Mouse (Mus musculus) kidney, adult 2 months (tissue): ENCODE measurements around the gene Pacs1. TPM values are rescaled to one million over a fixed set of nuclear protein-coding genes. Genes with fewer than 3 reads are reported as not detected.
A peak's percentile ranks its signal among the peaks of the same experiment; 100 is the strongest.

ENCODE experiments used
- DNase-seq: peaks from one replicate; pipeline ENCODE4 v3.0.0; 2021
- H3K27ac ChIP-seq: fragments of 200-500 bp; 2 replicates; pipeline ENCODE4 v1.5.1; 2012; ENCODE audit warnings: low read depth, low read length, control low read depth, inconsistent platforms; ENCODE audit not compliant: insufficient read depth
- H3K27me3 ChIP-seq: fragments of 200-500 bp; replicated peaks from 2 replicates; pipeline ENCODE4 v1.6.1; 2012; ENCODE audit warnings: mild to moderate bottlenecking, moderate library complexity, low read length, inconsistent platforms; ENCODE audit not compliant: control insufficient read depth, insufficient read depth
- H3K36me3 ChIP-seq: fragments of 200-500 bp; 2 replicates; pipeline ENCODE4 v1.6.1; 2012; ENCODE audit warnings: mild to moderate bottlenecking, moderate library complexity, low read length, inconsistent platforms; ENCODE audit not compliant: control insufficient read depth, insufficient read depth
- H3K4me1 ChIP-seq: fragments of 200-500 bp; 2 replicates; pipeline ENCODE4 v1.6.1; 2011; ENCODE audit warnings: low read length; ENCODE audit not compliant: control insufficient read depth, insufficient read depth
- H3K4me3 ChIP-seq: fragments of 200-500 bp; 2 replicates; pipeline ENCODE4 v1.5.1; 2011; ENCODE audit warnings: mild to moderate bottlenecking, low read depth, low read length, control low read depth; ENCODE audit not compliant: insufficient read depth
- CTCF ChIP-seq: fragments of 200-500 bp; conservative IDR thresholded peaks from 2 replicates; pipeline ENCODE4 v1.5.1; 2011; ENCODE audit warnings: low read depth, mild to moderate bottlenecking, control low read depth, low read length, moderate library complexity, mixed read lengths; ENCODE audit not compliant: insufficient read depth, insufficient read length
- POLR2A ChIP-seq: fragments of 200-500 bp; IDR thresholded peaks from one replicate; pipeline ENCODE4 v1.6.1; 2011; ENCODE audit warnings: low read depth, low read length, control low read depth
- WGBS: fragments of 180-500 bp; shearing (Covaris S2); methylation state at CpG from one replicate; pipeline ENCODE4 v1.1.7; 2018; 5-methylcytosine and 5-hydroxymethylcytosine counted together
- polyA plus RNA-seq: library from polyadenylated mRNA; depleted of rRNA; stranded (reverse); fragments of >200 nt; gene quantifications from 2 replicates; pipeline ENCODE4 v1.2.3, GENCODE M21; 2012; rRNA removed

Gene Pacs1
- 14.3 and 16.1 TPM in 2 replicates for polyA plus RNA-seq

DNA sequence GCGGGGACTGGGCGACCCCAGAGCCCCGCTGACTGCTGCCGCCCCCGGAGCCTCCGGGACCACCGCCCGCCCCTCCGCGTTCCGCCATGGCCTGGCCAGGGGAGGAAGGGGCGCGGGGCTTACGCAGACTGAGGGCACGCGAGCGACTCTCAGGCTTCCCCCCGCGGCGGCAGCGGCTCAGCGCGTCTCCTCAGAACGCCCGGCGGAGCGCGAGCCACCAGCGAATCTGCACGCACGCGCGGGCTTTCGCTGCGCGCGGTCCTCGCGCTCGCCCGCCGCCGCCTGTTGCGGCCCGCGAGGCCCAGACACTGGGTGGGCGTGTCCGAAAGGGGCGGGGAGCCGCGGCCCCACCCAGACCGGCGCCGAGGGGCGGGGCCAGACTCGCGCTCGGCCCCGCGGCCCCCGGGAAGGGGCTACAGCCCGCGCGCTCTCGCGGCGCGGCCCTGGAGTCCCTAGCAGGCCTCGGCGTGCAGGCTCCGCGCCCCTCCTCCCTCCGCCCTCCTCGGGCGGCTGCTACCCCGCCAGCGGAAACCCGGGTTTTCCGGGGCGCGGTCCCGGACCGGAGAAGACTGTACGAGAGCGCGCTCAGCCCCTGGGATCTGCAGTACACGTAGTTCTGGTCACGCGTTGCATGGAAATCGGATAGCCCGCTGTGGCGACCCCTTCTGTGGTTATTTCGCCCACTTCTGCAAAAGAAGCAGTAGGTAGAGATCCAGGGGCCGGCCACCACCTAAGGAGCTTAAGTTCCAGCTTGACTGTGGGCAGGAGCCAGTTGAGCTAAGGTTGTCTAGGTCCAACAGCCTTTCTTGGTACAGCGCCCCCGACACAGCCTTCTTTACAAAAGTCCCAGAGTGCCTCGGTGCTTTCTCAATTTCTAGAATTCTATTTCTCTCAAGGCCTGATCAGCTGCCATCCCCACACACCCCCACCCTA, at the start of gene Pacs1:
TSS of gene Pacs1 (minus strand) at position 319 of the 933 bp plus-strand sequence.
- under 1% methylated on average over 94 of the region's 97 CpGs for WGBS
- H3K27me3 ChIP-seq: no peaks in the 10 kb centered on the region
- H3K4me3 ChIP-seq: peak within 1 kb of the TSS; percentile 85
- peaks cover 3% of the 10 kb centered on the region; the same call in 1 of the 2 replicates for H3K4me1 ChIP-seq
- TF ChIP-seq POLR2A: no peak
- TF ChIP-seq CTCF: no peak
- DNase-seq: peak; percentile 91
- no peaks in the 10 kb centered on the region for H3K36me3 ChIP-seq
- H3K27ac ChIP-seq: peak within 1 kb of the TSS; percentile 92

DNA sequence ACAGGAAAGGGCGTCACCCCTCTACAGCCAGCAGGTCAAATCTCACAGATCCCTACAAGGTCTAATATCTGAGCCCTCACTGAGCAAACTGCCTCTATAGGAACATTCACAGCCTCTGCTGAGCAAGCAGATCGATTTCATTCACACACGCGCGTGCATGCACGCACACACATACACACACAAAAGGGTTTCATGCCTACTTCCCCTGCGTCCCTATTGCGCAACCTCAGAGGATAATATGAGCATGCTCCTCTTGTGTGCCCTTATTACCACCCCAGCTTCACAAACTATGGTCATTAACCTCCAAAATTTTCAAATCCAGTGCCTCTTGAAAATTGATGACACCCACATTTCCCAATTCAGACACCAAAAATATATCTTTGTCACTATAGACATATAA, 40.3 kb upstream of the Pacs1 start:
- 82% methylated on average over 8 of the region's 8 CpGs for WGBS
- DNase-seq: no peak
- no peak overlapping the region for H3K4me3 ChIP-seq
- no peaks in the 10 kb centered on the region for H3K27me3 ChIP-seq
- no peak overlapping the region for H3K27ac ChIP-seq
- no peak for TF ChIP-seq CTCF
- no peak for TF ChIP-seq POLR2A
- H3K36me3 ChIP-seq: no peaks in the 10 kb centered on the region
- H3K4me1 ChIP-seq: no peaks in the 10 kb centered on the region

- no peak overlapping the region for H3K27ac ChIP-seq
- H3K36me3 ChIP-seq: no peaks in the 10 kb centered on the region
- TF ChIP-seq CTCF (no peak), POLR2A (no peak)
- H3K27me3 ChIP-seq: no peaks in the 10 kb centered on the region
- no peak for DNase-seq
- no peaks in the 10 kb centered on the region for H3K4me1 ChIP-seq
- WGBS: 83% methylated on average over 7 of the region's 7 CpGs
- no peak overlapping the region for H3K4me3 ChIP-seq
Observed at GRCm38 (mm10) chr19:5309025-5309424, 36.1 kb upstream of the Pacs1 start.

- H3K36me3 ChIP-seq: no peaks in the 10 kb centered on the region
- no peaks in the 10 kb centered on the region for H3K4me1 ChIP-seq
- 0 out of 2 replicates have a peak overlapping the region, but pooled peaks have one; percentile 13 for H3K4me3 ChIP-seq
- no peak for TF ChIP-seq POLR2A
- TF ChIP-seq CTCF: no peak
- no peak for DNase-seq
- no peaks in the 10 kb centered on the region for H3K27me3 ChIP-seq
- H3K27ac ChIP-seq: no peak overlapping the region
- WGBS: 50% methylated on average over 98 of the region's 98 CpGs
Observed at GRCm38 (mm10) chr19:5306968-5307734, 34.2 kb upstream of the Pacs1 start.

DNA sequence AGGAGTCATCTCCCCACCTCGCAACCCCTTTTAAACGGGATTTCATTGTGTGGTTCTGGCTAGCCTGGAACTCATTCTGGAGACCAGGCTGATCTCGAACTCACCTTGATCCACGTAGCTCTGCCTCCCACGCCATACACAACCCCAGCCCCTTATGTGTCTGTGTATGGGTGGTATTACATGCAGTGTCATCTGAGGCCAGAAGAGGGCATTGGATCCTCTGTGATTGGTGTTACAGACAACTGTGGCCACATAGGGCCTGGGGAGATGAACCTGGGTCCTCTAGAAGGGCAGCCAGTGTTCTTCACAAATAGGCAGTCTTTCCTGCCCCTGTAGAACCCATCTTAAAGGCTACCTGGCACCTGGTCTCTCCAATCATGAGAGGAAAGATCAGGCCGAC, 33.4 kb upstream of the Pacs1 start:
- no peaks in the 10 kb centered on the region for H3K4me1 ChIP-seq
- WGBS: 84% methylated on average over 6 of the region's 6 CpGs

GRCm38 (mm10) chr19:5302455-5302854, 29.5 kb upstream of the Pacs1 start:
- no peaks in the 10 kb centered on the region for H3K27me3 ChIP-seq
- H3K27ac ChIP-seq: no peak overlapping the region
- TF ChIP-seq CTCF: peak; percentile 62
- TF ChIP-seq POLR2A: no peak
- H3K4me3 ChIP-seq: no peak overlapping the region
- H3K4me1 ChIP-seq: no peaks in the 10 kb centered on the region
- DNase-seq: peak; percentile 45
- 19% methylated on average over 4 of the region's 4 CpGs for WGBS
- H3K36me3 ChIP-seq: no peaks in the 10 kb centered on the region

More for the DNA sequence above, 33.4 kb upstream of the Pacs1 start:
- Histone ChIP-seq H3K27me3 (no peaks in the 10 kb centered on the region), H3K36me3 (no peaks in the 10 kb centered on the region), H3K4me3 (no peak overlapping the region), H3K27ac (no peak overlapping the region)
- no peak for DNase-seq
- TF ChIP-seq CTCF (no peak; the same call in 1 of the 2 replicates), POLR2A (no peak)

GRCm38 (mm10) chr19:5300588-5300987, 27.7 kb upstream of the Pacs1 start:
- WGBS: 84% methylated on average over 6 of the region's 6 CpGs
- DNase-seq: no peak
- H3K4me1 ChIP-seq: no peaks in the 10 kb centered on the region
- H3K27me3 ChIP-seq: no peaks in the 10 kb centered on the region
- no peak for TF ChIP-seq CTCF
- TF ChIP-seq POLR2A: no peak
- H3K27ac ChIP-seq: no peak overlapping the region
- no peak overlapping the region for H3K4me3 ChIP-seq
- H3K36me3 ChIP-seq: no peaks in the 10 kb centered on the region
